Mouse (Mus musculus) adrenal gland, adult 10 weeks (tissue): ENCODE results near the gene Ice2. TPM values are rescaled to one million over a fixed set of nuclear protein-coding genes. Genes with fewer than 3 reads are reported as not detected.

Source experiments
- polyA plus RNA-seq: library from polyadenylated mRNA; stranded (reverse); fragments of 350-450 nt; fragmentation: Illumina TruSeq; extraction: RNeasy Lipid Tissue Mini Kit (QIAGEN cat#74804); gene quantifications from one replicate; pipeline ENCODE4 v1.2.3, GENCODE M21; 2014; ENCODE audit warnings: low read depth, low replicate concordance

Ice2 gene
- 41.2 TPM for polyA plus RNA-seq

GRCm38 (mm10) chr9:69397760-69398452 is at the start of gene Ice2:
Gene Ice2 (plus strand): TSS chr9:69397906.

GRCm38 (mm10) chr9:69453066-69453900 is 55.6 kb downstream of the Ice2 start, which contains the start of gene Anxa2:
Gene Anxa2 (plus strand): TSS chr9:69453620.

Other genes starting within 250 kb of the Ice2 start
- gene Anxa2, start 55.7 kb downstream of the Ice2 start, polyA plus RNA-seq, result 110 TPM